Mouse (Mus musculus) forelimb bud, embryonic 11.5 days (tissue): Measurements from ENCODE around the gene Pcnx3.

ENCODE experiments used
- DNase-seq: peaks from one replicate; pipeline ENCODE4 v3.0.0-alpha.2; 2012; ENCODE audit warnings: low read depth, low spot score

Gene Pcnx3

DNA sequence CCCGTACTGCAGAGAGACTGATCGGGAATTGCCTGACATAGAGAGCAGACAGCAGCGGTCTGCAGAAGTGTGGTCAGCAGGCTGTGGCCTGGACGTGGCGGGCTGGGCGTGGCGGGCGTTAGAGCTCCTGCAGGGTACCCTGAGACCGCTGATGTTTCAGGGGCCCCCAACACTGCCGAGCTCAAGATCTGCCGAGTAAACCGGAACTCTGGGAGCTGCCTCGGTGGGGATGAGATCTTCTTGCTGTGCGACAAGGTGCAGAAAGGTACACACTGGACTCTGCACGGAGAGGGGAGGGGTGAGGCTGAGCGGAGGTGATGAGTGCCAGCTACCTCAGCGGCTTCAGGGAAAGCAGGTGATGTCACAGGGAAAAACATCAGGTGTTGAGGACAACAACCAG is 47.7 kb downstream of the Pcnx3 start:
- DNase-seq, result no peak

DNA sequence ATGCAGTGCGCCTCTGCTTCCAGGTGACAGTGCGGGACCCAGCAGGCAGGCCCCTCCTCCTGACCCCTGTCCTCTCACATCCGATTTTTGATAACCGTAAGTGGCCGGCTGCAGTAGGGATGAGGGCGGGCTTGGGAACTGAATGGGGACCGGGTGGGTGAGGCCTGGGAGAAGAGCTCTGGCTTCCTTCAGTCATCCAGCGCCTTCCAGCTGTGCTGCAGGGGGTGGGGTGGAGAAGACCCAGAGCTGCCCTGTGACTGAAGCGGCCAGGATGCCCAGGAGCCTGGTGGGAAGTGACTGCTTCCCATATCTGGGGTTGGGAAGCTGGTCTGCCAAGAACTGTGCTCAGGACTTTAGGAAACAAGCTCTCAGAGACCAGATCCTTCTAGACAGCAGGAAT is 48.4 kb downstream of the Pcnx3 start:
- DNase-seq, result no peak

DNA sequence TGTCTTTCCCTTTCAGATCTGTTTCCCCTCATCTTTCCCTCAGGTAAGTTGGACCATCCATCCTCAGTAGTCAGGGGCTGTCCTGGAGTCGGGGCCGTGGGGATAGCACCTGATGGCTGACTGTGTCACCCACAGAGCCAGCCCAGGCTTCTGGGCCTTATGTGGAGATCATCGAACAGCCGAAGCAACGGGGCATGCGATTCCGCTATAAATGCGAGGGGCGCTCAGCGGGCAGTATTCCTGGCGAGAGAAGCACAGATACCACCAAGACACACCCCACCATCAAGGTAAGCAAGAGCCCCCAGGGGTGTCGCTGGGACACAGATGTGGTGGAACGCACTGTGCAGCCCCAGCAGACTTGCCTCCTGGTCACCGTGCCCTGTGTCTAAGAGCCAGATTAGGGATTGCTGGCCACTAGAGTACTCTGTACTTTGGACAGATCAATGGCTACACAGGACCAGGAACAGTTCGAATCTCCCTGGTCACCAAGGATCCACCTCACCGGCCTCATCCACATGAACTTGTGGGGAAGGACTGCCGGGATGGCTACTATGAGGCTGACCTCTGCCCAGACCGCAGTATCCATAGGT is 50.2 kb downstream of the Pcnx3 start:
- no peak for DNase-seq

DNA sequence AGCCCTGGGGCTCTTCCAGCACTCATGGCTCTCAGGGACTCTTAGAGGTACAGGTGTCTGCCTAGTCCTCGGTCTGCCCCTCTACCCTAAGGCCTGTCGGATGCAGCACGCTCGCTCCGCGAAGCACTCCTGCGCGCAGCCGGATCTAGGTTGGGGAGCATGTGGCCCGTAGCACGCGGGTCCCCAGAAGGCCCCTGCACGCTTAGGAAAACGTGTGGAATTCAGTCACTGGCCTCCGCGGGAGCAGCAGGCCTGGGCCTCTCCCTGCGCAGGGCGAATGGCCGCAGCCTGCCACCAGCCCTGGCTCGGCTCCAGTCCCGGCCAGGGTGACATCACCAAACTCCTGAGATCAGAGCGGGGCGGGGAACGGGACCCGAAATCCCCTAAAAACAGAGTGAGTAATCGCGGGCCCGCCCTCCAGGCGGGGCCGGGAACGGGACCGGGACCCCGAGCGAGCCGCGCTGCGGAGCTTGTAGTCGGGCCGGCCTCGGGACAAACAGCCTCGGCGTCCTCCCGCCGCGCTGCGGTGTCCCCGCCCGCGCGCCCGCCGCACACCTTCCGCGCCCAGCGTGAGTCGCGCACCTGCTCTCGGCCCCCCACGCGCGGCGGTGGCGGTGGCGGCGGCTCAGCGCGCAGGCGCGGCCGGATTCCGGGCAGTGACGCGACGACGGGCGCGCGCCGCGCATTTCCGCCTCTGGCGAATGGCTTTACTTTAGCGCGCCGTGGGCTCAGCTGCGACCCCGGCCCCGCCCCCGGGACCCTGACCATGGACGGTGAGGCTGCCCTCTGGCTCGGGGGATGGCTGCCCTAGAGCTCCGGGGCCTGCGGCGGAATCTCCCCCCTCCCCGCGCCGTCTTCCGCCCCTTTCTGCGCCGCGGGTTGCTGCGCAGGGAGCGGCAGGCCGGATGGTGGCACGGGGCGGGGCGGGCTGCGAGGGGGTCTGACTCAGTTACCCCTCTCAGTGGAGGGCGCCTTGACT is 51.4 kb downstream of the Pcnx3 start, which contains the start of gene Rela:
Gene Rela (plus strand): TSS at position 415 of the 979 bp plus-strand sequence.
- DNase-seq, result peak; percentile 74

DNA sequence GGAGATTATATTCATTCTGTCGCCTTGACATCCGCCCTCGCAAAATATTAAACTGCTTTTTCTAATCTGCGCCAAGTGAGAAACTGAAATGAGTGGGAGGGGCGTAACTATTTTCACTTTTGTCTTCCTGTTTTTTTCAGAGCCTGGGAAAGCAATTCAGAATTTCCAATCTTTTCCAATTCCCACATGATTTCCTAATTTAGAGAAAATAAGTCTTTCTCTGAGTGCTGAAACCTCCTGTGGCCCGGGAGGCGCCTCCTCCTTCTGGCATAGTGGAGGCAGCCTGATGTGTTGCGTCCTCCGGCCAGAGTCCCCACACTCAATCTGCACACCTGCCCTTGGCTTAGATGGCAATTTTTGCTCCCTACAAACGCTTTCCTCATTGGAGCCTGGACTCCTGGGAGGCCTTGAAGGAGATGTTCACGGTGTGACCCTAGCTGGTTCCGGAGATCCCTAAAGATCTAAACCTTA is 52.1 kb downstream of the Pcnx3 start:
- no peak for DNase-seq

DNA sequence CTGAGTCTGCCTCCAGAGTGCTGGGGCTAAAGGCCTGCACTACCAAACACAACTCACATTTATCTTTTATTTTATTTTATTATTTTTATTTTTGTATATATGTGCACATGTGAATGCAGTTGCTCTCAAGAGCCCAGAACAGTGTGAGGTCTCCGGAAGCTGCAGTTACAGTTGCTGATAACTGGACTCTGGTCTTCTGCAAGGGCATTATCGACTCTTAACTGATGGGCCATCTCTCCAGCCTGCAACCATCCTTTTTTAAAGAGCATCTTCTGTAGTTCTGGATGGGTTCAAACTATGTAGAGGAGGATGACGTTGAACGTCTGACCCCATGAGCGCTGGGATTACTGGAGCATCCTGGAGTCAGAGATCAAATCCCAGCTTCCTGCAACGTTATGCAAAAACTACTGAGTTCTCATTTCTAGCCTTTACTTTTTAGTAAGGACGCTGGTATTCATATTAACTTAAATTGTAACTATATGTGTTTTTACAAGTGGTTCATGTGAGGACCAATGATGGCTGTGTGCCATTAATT is 52.6 kb downstream of the Pcnx3 start:
- DNase-seq, result no peak

DNA sequence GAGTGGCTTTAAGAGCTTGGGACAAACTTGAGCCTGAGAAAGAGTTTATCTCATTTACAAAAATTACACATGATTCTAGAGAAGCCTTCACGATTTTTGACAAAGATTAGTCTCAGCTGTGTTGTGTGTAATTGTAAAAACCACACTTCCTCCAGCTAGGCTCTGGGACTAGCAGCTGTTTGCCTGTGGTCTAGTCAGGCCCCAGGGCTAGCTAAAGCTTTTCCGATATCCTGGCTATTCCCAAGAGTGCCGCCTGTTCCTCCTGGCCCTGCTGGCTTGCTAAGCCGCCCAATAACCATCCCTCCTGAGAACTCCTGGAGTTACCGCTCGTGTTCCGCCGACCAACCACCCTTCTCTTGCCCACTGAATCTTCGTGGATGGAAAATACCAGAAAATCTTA is 56.6 kb downstream of the Pcnx3 start:
- no peak for DNase-seq

DNA sequence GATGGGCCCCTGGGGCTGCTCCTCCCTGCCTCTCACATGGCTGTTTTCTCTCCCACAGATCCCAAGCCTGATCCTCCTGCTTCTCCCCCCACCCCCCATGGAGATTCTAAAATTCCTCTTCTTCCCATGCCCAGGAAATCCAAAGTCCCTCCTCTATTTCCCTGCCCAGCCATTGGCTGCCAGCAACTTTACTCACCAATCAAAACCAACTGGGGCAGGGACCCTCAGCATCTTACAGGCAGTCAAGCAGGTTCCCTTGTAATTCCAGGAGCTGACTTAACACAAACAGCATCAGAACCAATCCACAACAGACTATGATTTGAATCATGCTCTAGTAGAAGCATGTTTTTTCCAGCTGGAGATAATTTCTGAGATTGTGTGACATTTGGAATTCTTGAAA is 58.8 kb downstream of the Pcnx3 start:
- no peak for DNase-seq

DNA sequence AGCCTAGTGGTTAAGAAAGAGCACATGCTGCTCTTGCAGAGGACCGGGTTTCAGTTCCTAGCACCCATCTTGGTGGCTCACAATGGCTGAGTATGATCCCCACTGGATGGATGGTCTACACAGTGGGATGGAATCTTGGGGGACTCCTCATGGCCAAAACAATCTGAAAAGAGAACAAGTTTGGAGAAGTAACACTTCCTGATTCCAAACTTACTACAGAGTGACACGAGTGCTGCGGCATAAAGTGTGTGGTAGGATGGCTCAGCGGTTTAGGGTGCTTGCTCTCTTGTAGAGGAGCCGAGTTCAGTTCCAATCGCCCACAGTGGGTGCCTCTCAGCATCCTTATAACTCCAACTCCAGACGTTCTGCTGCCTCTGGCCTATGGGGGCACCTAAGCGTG is 63.4 kb downstream of the Pcnx3 start:
- DNase-seq, result no peak

DNA sequence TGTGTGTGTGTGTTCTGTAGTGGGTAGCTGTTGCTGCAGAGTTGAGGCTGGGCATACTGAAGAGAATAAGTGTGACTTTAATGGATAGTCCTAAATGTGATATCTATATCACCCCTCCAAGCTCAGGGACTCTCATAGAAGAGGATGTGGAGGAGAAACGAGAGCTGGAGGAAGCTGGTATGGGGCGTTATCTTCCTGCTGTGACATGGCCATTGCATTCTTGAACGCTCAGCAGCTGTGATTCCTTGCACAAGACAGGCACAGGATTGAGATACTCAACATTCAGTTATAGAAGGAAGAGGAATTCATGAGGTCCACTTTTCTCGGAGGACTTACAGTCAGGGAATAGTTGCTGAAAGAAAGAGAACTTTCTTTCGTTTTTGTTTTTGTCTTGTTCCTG is 66.8 kb downstream of the Pcnx3 start:
- DNase-seq, result no peak

DNA sequence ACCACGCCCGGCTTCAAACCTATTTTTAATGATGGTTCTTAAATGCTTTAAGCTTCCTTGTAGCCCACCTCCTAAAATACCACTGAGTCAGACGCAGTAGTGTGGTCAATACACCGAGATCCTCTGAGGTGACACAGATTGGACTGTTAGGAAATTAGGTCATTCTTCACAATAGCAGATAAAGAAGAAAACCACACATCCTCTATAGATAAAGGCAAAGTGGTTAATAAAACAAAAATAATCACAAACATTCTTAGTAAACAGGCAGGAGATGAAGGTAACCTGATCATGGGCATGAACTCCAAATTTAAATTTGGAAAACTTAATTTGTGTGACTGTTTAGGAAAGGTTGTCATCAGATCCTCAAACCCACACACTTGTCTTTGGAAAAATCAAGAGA is 68.7 kb downstream of the Pcnx3 start:
- no peak for DNase-seq

DNA sequence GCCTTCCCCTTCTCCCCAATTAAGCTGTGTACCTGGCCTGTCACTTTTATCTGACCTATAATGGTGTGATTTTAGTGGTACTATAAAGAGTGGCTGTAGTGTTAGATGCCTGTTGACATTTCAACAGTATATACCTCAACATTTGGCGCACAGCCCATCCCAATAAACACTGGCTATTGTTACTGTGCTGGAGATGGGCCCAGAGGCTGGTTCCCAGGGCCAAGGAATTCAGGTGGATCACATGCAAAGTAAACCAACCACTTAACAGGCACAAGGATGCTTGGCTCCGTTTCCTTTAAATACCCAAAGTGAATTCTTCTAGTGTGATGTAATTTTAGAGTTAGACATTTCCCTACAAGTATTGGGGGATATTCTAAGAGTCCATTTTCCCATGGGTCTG is 73.8 kb downstream of the Pcnx3 start:
- no peak for DNase-seq
